Mouse (Mus musculus) G1E (cell line): ENCODE results near the gene Rassf8.

ENCODE experiments used
- CTCF ChIP-seq: IDR thresholded peaks from 2 replicates; pipeline ENCODE4 v1.5.1; 2012; ENCODE audit warnings: low read depth, low read length, inconsistent platforms, mixed read lengths
- GATA1 ChIP-seq: IDR thresholded peaks from 2 replicates; pipeline ENCODE4 v1.6.1; 2012; ENCODE audit warnings: borderline replicate concordance, low read length, inconsistent platforms, mixed read lengths
- GATA2 ChIP-seq: IDR thresholded peaks from 2 replicates; pipeline ENCODE4 v1.6.1; 2012; ENCODE audit warnings: low read depth, low read length, inconsistent platforms, borderline replicate concordance
- POLR2AphosphoS5 ChIP-seq: IDR thresholded peaks from 2 replicates; pipeline ENCODE4 v1.6.1; 2012; ENCODE audit warnings: low read depth, low read length, inconsistent platforms; ENCODE audit not compliant: insufficient replicate concordance
- TAL1 ChIP-seq: conservative IDR thresholded peaks from 2 replicates; pipeline ENCODE4 v1.6.1; 2012; ENCODE audit warnings: low read depth, low read length, inconsistent platforms, mixed read lengths

GRCm38 (mm10) chr6:145822218-145822617 is 75.7 kb downstream of the Rassf8 start:
- no peak for TF ChIP-seq TAL1
- no peak for TF ChIP-seq CTCF
- no peak for TF ChIP-seq GATA1
- TF ChIP-seq POLR2AphosphoS5: no peak
- no peak for TF ChIP-seq GATA2
